In the genomic region with DNA sequence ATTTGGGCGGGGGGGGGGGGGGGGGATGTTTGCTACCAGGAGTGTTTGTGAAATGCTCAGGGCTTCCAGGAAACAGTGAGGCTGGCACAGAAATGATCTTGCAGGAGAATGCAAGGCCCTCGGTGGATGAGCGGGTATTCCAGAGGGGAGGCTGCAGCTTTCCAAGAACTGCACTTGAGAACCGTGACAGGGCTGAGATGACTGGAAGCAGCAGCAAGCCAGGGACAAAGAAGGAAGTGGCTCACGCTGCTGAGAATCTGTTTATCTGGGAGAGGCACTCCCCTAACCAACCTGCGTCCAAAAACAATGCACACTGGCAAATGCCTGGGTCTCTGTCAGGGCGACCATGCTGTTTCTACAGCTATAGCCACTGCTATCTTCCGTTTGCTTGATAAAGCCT, we compare ENCODE assay signal across 9 mouse cellular contexts.
DNase-seq lines count a peak whose midpoint lies in the region; ATAC-seq and TF ChIP-seq lines count a peak whose summit lies in the region.
"Had no signal": no experiment of that assay in that cellular context is flagged by ENCODE, and none has a peak within 500 bp of the region (broad histone marks: within the 10 kb centered on the region; RNA-seq: fewer than 3 reads in every experiment).

No protein-coding gene starts in this region.

- H3K27ac ChIP-seq in forebrain, embryonic 12.5 days: 0 out of 2 replicates have a peak overlapping the region, but pooled peaks have one; percentile 14
- no peak overlapping the region for H3K27ac ChIP-seq in forebrain, embryonic 13.5 days
- 0 out of 2 replicates have a peak overlapping the region, but pooled peaks have one; percentile 20 for H3K27ac ChIP-seq in lung, postnatal 0 days (ENCODE audit: low read length)
- peak overlapping the region; percentile 51 for H3K27ac ChIP-seq in intestine, embryonic 16.5 days (ENCODE audit: low read length)
- peak overlapping the region; percentile 26; the same call in 1 of the 2 replicates for H3K27ac ChIP-seq in small intestine, adult 2 months (ENCODE audit: insufficient read depth, low read depth, low read length)
- H3K27ac ChIP-seq: limb, embryonic 13.5 days had no signal

- no peak for ATAC-seq in forebrain, embryonic 12.5 days (ENCODE audit: low FRiP score)
- ATAC-seq in forebrain, embryonic 13.5 days: no peak
- ATAC-seq in lung, postnatal 0 days: no peak
- ATAC-seq in intestine, embryonic 16.5 days: no peak
- ATAC-seq in inflammation-experienced regulatory T-cells, adult 6 months: no peak

- 34% methylated on average over 8 of the region's 8 CpGs for WGBS in forebrain, embryonic 12.5 days
- 30% methylated on average over 8 of the region's 8 CpGs for WGBS in forebrain, embryonic 13.5 days
- WGBS in lung, postnatal 0 days: 25% methylated on average over 8 of the region's 8 CpGs
- 28% methylated on average over 8 of the region's 8 CpGs for WGBS in intestine, embryonic 16.5 days
- 30% methylated on average over 8 of the region's 8 CpGs for WGBS in small intestine, adult 2 months

- no peaks in the 10 kb centered on the region for H3K36me3 ChIP-seq in forebrain, embryonic 12.5 days (replicated peaks)
- H3K36me3 ChIP-seq in forebrain, embryonic 13.5 days (ENCODE audit: poor library complexity, severe bottlenecking): no peaks in the 10 kb centered on the region
- no peaks in the 10 kb centered on the region for H3K36me3 ChIP-seq in lung, postnatal 0 days (ENCODE audit: insufficient read depth, low read length)
- H3K36me3 ChIP-seq in intestine, embryonic 16.5 days (ENCODE audit: control insufficient read depth, insufficient read depth, low read length): no peaks in the 10 kb centered on the region
- H3K36me3 ChIP-seq in small intestine, adult 2 months (ENCODE audit: control insufficient read depth, insufficient read depth, low read length): no peaks in the 10 kb centered on the region
- H3K36me3 ChIP-seq: limb, embryonic 13.5 days had no signal

- no peaks in the 10 kb centered on the region for H3K9me3 ChIP-seq in forebrain, embryonic 12.5 days
- no peaks in the 10 kb centered on the region for H3K9me3 ChIP-seq in forebrain, embryonic 13.5 days (replicated peaks)
- no peaks in the 10 kb centered on the region for H3K9me3 ChIP-seq in lung, postnatal 0 days (ENCODE audit: low read length)
- H3K9me3 ChIP-seq in intestine, embryonic 16.5 days (ENCODE audit: control insufficient read depth, low read length): no peaks in the 10 kb centered on the region
- H3K9me3 ChIP-seq: limb, embryonic 13.5 days had no signal

- H3K4me2 ChIP-seq in forebrain, embryonic 12.5 days: no peak overlapping the region
- H3K4me2 ChIP-seq in forebrain, embryonic 13.5 days: no peak overlapping the region
- H3K4me2 ChIP-seq in lung, postnatal 0 days (replicated peaks; ENCODE audit: low read depth, low read length): no peak overlapping the region
- no peak overlapping the region for H3K4me2 ChIP-seq in intestine, embryonic 16.5 days (ENCODE audit: low read depth, low read length)

- H3K4me1 ChIP-seq in forebrain, embryonic 12.5 days: peaks cover 20% of the 10 kb centered on the region; the same call in 1 of the 2 replicates
- peaks cover 27% of the 10 kb centered on the region for H3K4me1 ChIP-seq in forebrain, embryonic 13.5 days
- H3K4me1 ChIP-seq in lung, postnatal 0 days (ENCODE audit: insufficient read depth, low read depth, low read length): peaks cover 15% of the 10 kb centered on the region; the same call in 1 of the 2 replicates
- peaks cover 31% of the 10 kb centered on the region for H3K4me1 ChIP-seq in intestine, embryonic 16.5 days (ENCODE audit: control insufficient read depth, insufficient read depth, low read length)
- peaks cover 13% of the 10 kb centered on the region for H3K4me1 ChIP-seq in small intestine, adult 2 months (ENCODE audit: control insufficient read depth, insufficient read depth, insufficient read length, low read length)

- H3K27me3 ChIP-seq in forebrain, embryonic 12.5 days: no peaks in the 10 kb centered on the region
- H3K27me3 ChIP-seq in forebrain, embryonic 13.5 days: no peaks in the 10 kb centered on the region
- no peaks in the 10 kb centered on the region for H3K27me3 ChIP-seq in lung, postnatal 0 days (replicated peaks; ENCODE audit: insufficient read depth, low read length)
- no peaks in the 10 kb centered on the region for H3K27me3 ChIP-seq in intestine, embryonic 16.5 days (replicated peaks; ENCODE audit: control insufficient read depth, insufficient read depth, low read length)
- H3K27me3 ChIP-seq in small intestine, adult 2 months (ENCODE audit: control insufficient read depth, insufficient read depth, low read length): no peaks in the 10 kb centered on the region
- H3K27me3 ChIP-seq: limb, embryonic 13.5 days had no signal

- peak; percentile 52 for DNase-seq in lung, postnatal 0 days (ENCODE audit: low spot score)
- DNase-seq in lung, postnatal 36 days: no peak
- DNase-seq in left cerebral cortex, adult 11 months (ENCODE audit: low spot score): no peak

- no peak for TF ChIP-seq EP300 in lung, postnatal 0 days (IDR thresholded peaks at IDR 0.05)

- H3K9ac ChIP-seq in forebrain, embryonic 12.5 days: no peak overlapping the region
- no peak overlapping the region for H3K9ac ChIP-seq in forebrain, embryonic 13.5 days
- no peak overlapping the region for H3K9ac ChIP-seq in lung, postnatal 0 days (replicated peaks; ENCODE audit: low read depth)
- H3K9ac ChIP-seq in intestine, embryonic 16.5 days (ENCODE audit: low read depth, low read length): peak overlapping the region; percentile 48; the same call in 1 of the 2 replicates
- H3K9ac ChIP-seq: limb, embryonic 13.5 days had no signal

- TF ChIP-seq CTCF in lung, postnatal 0 days (IDR thresholded peaks at IDR 0.05): no peak
- no peak for TF ChIP-seq CTCF in small intestine, adult 2 months (IDR thresholded peaks at IDR 0.05; ENCODE audit: extremely low read depth, insufficient read length, insufficient replicate concordance, low read depth, low read length)

- no peak for TF ChIP-seq POLR2A in small intestine, adult 2 months (IDR thresholded peaks at IDR 0.05; ENCODE audit: low read depth, low read length)

- no peak overlapping the region for H3K4me3 ChIP-seq in forebrain, embryonic 12.5 days (replicated peaks)
- H3K4me3 ChIP-seq in forebrain, embryonic 13.5 days: no peak overlapping the region
- no peak overlapping the region for H3K4me3 ChIP-seq in lung, postnatal 0 days (ENCODE audit: low read depth, low read length)
- no peak overlapping the region for H3K4me3 ChIP-seq in intestine, embryonic 16.5 days (ENCODE audit: low read length)
- no peak overlapping the region for H3K4me3 ChIP-seq in small intestine, adult 2 months (ENCODE audit: low read depth, low read length)
- H3K4me3 ChIP-seq: limb, embryonic 13.5 days had no signal
